Mouse (Mus musculus): ENCODE data around the gene Fam187b.

- no peak for TF ChIP-seq CTCF (IDR thresholded peaks at IDR 0.05; ENCODE audit: low read depth)
- TF ChIP-seq EP300 (IDR thresholded peaks at IDR 0.05; ENCODE audit: low read depth) = no peak
Observed at GRCm38 (mm10) chr7:30964366-30964765, 9.2 kb upstream of the Fam187b start.

All from liver, embryonic 14.5 days (tissue).